Mouse (Mus musculus): ENCODE results near the gene Mpl. TPM values are rescaled to one million over a fixed set of nuclear protein-coding genes. Genes with fewer than 3 reads are reported as not detected.
A peak's percentile ranks its signal among the peaks of the same experiment; 100 is the strongest.

The Mpl gene
- polyA plus RNA-seq, 1 experiment from 2014 or later = 0.64 TPM

DNA sequence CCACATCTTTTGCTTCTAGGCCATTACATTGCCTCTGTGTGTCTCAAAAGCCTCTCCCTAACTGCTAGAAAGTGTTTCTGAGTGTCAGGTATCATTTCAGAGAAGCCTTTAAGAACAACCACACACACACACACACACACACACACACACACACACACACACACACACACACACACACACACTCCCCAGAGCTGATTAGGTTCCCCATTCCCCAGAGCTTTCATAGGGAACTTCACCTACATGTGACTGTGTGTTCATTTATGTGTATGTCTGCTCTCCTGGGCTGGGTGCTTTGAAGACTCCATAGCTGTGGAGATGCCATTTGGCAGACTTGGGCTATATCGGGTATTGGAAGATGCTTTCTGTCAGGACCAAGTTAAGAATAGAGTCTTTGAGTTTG lies 31.9 kb downstream of the Mpl start:
- H3K27me3 ChIP-seq = no peaks in the 10 kb centered on the region
- no peak for ATAC-seq (ENCODE audit: insufficient number of reproducible peaks, insufficient read depth, low FRiP score, low TSS enrichment)
- 93% methylated on average over 1 of the region's 1 CpGs for WGBS
- H3K27ac ChIP-seq = no peak overlapping the region
- H3K4me2 ChIP-seq (replicated peaks) = no peak overlapping the region
- H3K4me3 ChIP-seq = no peak overlapping the region
- H3K9ac ChIP-seq = no peak overlapping the region
- H3K36me3 ChIP-seq = peaks cover 25% of the 10 kb centered on the region
- no peaks in the 10 kb centered on the region for H3K9me3 ChIP-seq
- peaks cover 25% of the 10 kb centered on the region for H3K4me1 ChIP-seq

DNA sequence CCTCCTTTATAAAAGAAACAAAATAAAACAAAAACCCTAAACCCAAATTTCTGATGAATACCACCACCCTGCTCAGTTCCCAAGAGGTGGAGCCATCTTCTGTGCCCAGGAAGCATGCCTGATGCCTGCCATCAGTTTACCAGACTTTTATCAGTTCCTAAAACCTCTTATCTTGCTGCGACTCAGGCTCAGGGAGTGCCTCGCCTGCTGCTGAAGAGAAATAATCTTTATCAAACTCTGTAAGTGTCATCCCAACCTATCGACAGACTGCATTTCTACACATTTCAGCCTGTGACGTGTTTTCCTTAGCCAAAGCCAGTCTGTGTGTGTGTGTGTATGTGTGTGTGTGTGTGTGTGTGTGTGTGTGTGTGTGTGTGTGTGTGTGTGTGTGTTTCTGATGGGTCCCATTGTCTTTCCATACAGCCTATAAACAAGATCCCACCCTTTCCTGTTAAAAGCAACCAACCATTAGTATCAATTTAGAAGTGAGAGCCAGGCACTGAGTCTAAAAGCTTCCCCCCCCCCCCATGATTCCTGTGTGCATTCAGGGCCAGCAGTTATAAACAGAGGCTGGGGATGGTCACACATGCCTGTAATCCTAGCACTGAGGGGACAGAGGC lies 32.7 kb downstream of the Mpl start:
- no peaks in the 10 kb centered on the region for H3K9me3 ChIP-seq
- no peak overlapping the region for H3K4me2 ChIP-seq (replicated peaks)
- H3K36me3 ChIP-seq = peaks cover 32% of the 10 kb centered on the region
- H3K9ac ChIP-seq = no peak overlapping the region
- H3K4me3 ChIP-seq = no peak overlapping the region
- 85% methylated on average over 4 of the region's 4 CpGs for WGBS
- H3K27ac ChIP-seq = no peak overlapping the region
- no peaks in the 10 kb centered on the region for H3K27me3 ChIP-seq
- no peak for ATAC-seq (ENCODE audit: insufficient number of reproducible peaks, insufficient read depth, low FRiP score, low TSS enrichment)
- H3K4me1 ChIP-seq = peaks cover 23% of the 10 kb centered on the region

DNA sequence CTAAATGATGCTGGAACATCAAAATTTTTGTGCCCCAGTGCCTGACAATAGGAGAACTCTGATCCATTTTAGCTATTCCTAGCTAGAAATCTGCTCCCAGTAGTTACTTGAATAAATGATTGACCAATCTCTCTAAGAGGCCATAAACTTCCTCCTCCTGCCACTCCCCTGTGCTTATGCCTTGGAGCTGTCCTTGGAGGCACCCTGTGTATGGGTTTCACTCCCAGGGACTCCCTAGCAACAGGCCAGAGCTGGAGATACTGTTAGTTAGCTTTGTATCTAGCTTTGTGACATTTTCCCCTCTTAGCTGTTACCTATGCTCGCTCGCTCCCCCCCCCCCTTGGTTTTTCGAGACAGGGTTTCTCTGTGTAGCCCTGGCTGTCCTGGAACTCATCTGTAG lies 35.9 kb downstream of the Mpl start:
- H3K27ac ChIP-seq = no peak overlapping the region
- no peak for ATAC-seq (ENCODE audit: insufficient number of reproducible peaks, insufficient read depth, low FRiP score, low TSS enrichment)
- H3K4me3 ChIP-seq = no peak overlapping the region
- no peak overlapping the region for H3K4me2 ChIP-seq (replicated peaks)
- no peaks in the 10 kb centered on the region for H3K27me3 ChIP-seq
- 90% methylated on average over 3 of the region's 3 CpGs for WGBS
- no peaks in the 10 kb centered on the region for H3K9me3 ChIP-seq
- no peaks in the 10 kb centered on the region for H3K4me1 ChIP-seq
- peaks cover 55% of the 10 kb centered on the region for H3K36me3 ChIP-seq
- H3K9ac ChIP-seq = no peak overlapping the region

DNA sequence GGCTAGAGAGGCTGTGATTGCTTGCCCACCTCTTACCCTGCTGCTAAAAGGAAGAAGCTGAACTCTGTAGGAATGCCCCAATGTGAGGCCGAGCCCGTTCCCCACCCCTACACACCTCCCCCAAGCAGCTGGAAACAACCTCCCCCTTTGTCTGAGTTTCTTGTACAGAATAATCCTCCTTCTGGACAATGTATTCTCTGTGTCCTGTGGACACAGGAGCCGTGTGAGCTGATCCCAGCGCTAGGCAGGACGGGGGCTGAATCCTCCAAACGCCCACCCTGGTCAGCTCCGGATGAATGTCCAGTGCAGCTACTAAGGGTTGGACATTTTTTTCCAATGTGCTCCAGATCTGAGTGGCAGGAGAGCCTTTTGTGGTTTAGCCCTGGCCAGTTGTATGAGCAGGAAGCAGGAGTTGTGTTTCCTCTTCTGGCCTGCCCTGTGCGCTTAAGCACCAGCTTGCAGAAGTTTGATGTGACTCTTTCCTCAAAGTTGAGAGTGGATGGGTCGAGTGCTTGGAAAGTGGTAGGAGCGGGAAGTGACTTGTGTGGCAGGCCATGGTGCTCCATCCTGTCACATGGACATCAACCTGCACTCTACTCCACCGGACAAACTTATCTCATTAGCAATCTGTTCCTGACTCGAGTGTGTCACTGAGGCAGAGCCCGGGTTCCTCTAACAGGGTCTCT lies 40.1 kb downstream of the Mpl start:
- 0 out of 2 replicates have a peak, but pooled peaks have one; percentile 61 for ATAC-seq (ENCODE audit: insufficient number of reproducible peaks, insufficient read depth, low FRiP score, low TSS enrichment)
- H3K4me3 ChIP-seq = no peak overlapping the region
- H3K4me2 ChIP-seq (replicated peaks) = no peak overlapping the region
- H3K9me3 ChIP-seq = no peaks in the 10 kb centered on the region
- H3K27me3 ChIP-seq = no peaks in the 10 kb centered on the region
- H3K27ac ChIP-seq = no peak overlapping the region
- 64% methylated on average over 13 of the region's 13 CpGs for WGBS
- peaks cover 85% of the 10 kb centered on the region for H3K36me3 ChIP-seq
- H3K9ac ChIP-seq = no peak overlapping the region
- H3K4me1 ChIP-seq = no peaks in the 10 kb centered on the region

DNA sequence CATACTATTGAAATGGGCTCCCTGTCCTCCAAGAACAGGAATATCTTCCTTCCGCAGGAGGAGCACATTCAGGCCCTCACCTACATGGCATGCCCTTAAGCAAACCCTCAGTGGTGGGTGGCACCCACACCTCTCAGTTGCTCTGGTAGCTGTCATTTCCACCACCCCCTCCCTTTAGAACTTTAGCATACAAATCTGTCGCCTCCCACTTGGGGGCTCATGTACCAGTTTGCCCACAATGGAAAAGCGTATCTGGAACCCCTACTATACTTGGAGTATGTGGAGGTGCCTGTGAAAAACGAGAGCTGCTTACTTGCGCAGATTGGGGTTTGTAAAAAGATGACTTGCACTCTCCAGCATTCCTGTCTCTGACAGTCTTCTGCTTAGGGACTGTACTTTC lies 41.0 kb downstream of the Mpl start:
- Histone ChIP-seq H3K27ac (no peak overlapping the region), H3K27me3 (no peaks in the 10 kb centered on the region), H3K36me3 (peaks cover 87% of the 10 kb centered on the region), H3K4me3 (no peak overlapping the region), H3K9me3 (no peaks in the 10 kb centered on the region), H3K9ac (no peak overlapping the region), H3K4me1 (no peaks in the 10 kb centered on the region), H3K4me2 (replicated peaks) (no peak overlapping the region)
- WGBS = 92% methylated on average over 5 of the region's 5 CpGs
- ATAC-seq (ENCODE audit: insufficient number of reproducible peaks, insufficient read depth, low FRiP score, low TSS enrichment) = no peak

DNA sequence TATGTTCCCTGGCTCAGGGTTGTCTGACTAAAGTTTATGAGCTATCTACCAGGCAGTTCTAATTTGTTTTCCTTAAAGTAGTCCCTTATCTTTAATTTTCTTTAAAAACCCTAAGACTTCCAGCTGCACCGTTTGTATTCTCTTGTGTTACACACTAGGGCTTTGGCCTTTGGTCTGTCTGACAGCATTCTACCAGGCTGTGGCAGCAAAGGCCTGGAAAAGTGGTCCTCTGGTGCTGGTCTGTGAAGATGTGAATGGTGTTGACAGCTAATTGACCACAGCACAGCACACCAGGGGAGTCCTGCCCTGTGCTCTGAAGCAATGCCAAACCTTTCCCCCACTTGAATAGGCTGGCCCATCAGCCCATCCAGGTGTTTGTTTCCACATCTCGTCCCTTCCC lies 41.5 kb downstream of the Mpl start:
- H3K9ac ChIP-seq = no peak overlapping the region
- no peaks in the 10 kb centered on the region for H3K9me3 ChIP-seq
- no peak for ATAC-seq (ENCODE audit: insufficient number of reproducible peaks, insufficient read depth, low FRiP score, low TSS enrichment)
- H3K4me1 ChIP-seq = no peaks in the 10 kb centered on the region
- no peak overlapping the region for H3K4me2 ChIP-seq (replicated peaks)
- H3K27ac ChIP-seq = no peak overlapping the region
- H3K36me3 ChIP-seq = peaks cover 87% of the 10 kb centered on the region
- H3K27me3 ChIP-seq = no peaks in the 10 kb centered on the region
- no peak overlapping the region for H3K4me3 ChIP-seq
- 83% methylated on average over 2 of the region's 2 CpGs for WGBS

DNA sequence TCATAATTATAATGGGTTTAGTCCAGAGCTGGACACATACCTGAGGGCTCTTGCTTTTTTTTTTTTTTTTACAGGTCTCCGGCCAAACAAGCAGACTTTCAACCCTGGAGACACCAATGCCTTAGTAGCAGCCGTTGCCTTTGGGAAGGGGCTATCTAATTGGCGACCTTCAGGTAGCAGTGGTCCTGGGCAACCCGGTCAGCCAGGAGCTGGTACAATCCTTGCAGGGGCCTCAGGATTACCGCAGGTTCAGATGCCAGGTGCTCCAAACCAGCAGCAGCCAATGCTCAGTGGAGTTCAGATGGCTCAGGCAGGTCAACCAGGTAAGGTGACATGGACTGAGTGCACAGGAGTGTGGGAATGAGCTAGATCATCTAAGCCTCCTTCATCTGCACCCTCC lies 43.8 kb downstream of the Mpl start:
- Histone ChIP-seq H3K4me2 (replicated peaks) (no peak overlapping the region), H3K27me3 (no peaks in the 10 kb centered on the region), H3K36me3 (peaks cover 71% of the 10 kb centered on the region), H3K27ac (no peak overlapping the region), H3K4me3 (no peak overlapping the region), H3K9ac (no peak overlapping the region), H3K4me1 (peaks cover 9% of the 10 kb centered on the region), H3K9me3 (no peaks in the 10 kb centered on the region)
- WGBS = 90% methylated on average over 5 of the region's 5 CpGs
- no peak for ATAC-seq (ENCODE audit: insufficient number of reproducible peaks, insufficient read depth, low FRiP score, low TSS enrichment)

DNA sequence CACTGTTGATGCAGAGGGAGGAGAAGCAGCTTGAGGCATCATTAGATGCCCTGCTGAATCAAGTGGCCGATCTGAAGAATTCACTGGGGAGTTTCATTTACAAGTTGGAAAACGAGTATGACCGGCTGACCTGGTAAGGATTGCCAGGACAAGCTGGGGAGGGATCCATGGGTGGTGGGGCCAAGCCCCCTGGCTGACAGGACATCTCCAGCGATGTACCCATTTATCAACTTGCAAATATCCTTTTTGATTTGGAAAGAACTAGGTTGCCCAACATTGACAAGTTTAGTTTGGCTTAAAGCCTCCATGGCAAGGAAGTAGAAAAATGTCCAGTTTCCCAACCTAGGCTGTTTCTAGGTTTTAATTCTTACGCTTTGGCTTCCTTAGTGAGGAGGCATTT lies 46.4 kb downstream of the Mpl start:
- no peaks in the 10 kb centered on the region for H3K9me3 ChIP-seq
- WGBS = 81% methylated on average over 5 of the region's 5 CpGs
- no peak overlapping the region for H3K4me3 ChIP-seq
- H3K27me3 ChIP-seq = no peaks in the 10 kb centered on the region
- no peak overlapping the region for H3K9ac ChIP-seq
- peaks cover 16% of the 10 kb centered on the region for H3K4me1 ChIP-seq
- no peak overlapping the region for H3K27ac ChIP-seq
- ATAC-seq (ENCODE audit: insufficient number of reproducible peaks, insufficient read depth, low FRiP score, low TSS enrichment) = no peak
- peaks cover 48% of the 10 kb centered on the region for H3K36me3 ChIP-seq
- no peak overlapping the region for H3K4me2 ChIP-seq (replicated peaks)

DNA sequence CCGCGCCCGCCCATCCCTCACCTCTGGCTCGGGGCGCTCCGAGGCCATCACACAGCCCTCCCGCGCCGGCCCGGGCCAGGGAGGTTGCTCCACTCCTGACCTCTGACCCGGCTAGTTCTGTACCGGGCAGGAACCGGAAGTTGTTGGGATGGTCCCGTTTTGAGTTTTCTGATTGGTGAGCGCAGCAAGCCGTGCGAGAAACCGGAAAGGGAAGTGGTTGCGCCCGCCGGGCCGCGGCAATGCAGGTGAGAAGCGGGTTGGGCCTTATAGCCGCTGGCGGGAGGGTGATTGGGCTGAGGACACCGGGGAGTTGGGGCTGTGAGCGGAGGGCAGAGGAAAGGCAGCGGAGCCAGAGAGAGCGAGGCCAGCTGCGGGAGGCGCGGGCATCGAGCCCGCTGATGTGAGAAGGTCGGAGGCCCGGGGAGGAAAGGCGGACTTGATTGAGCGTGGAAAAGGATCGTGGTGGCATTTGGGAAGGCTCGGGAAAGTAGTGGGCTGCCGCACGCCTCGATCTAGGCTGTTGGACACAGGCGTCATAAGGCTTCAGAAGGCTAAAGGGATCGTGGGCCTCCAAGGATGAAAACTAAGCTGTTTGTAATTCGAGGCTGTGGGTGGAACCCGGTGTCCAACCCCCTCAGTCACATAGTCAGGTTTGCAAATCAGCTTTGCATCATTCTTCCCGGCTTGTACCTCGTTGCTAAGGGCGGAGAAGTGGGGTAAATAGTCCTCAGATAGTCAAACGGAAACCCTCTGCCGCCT lies 48.0 kb downstream of the Mpl start, which contains the start of the genes Szt2 and Med8:
Gene Szt2, minus strand, starts transcription at position 132 of the 759 bp plus-strand sequence.
Gene Med8, plus strand, starts transcription at position 196 of the 759 bp plus-strand sequence.
- H3K4me1 ChIP-seq = peaks cover 16% of the 10 kb centered on the region
- peak within 1 kb of the TSS; percentile 78 for H3K9ac ChIP-seq
- H3K9me3 ChIP-seq = no peaks in the 10 kb centered on the region
- peak within 1 kb of the TSS; percentile 37 for H3K27ac ChIP-seq
- H3K4me2 ChIP-seq (replicated peaks) = peak within 1 kb of the TSS; percentile 91
- H3K36me3 ChIP-seq = peaks cover 40% of the 10 kb centered on the region
- peak; percentile 86 for ATAC-seq (ENCODE audit: insufficient number of reproducible peaks, insufficient read depth, low FRiP score, low TSS enrichment)
- no peaks in the 10 kb centered on the region for H3K27me3 ChIP-seq
- WGBS = under 1% methylated on average over 53 of the region's 53 CpGs
- peak within 1 kb of the TSS; percentile 97 for H3K4me3 ChIP-seq

DNA sequence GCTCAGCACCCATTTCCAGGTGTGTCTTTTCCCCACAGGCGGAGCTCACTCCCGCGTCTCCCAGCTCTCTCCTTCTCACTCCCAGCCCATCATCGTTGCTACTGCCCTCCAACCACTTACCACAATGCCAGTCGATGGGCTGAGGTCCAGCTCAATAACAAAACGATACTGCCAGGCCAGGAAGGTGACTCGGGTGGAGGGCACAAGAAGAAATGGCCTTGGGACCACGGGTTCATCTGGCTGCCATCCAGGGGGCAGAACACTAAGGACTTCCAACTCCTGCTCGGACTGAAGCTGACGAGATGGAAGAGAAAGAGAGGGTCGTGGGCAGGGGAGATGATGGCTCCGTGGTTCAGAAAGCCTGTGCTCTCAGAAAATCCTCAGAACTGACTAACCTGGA lies 54.6 kb downstream of the Mpl start:
- WGBS = 95% methylated on average over 12 of the region's 12 CpGs
- Histone ChIP-seq H3K27ac (no peak overlapping the region), H3K4me1 (no peaks in the 10 kb centered on the region), H3K4me3 (no peak overlapping the region), H3K9ac (no peak overlapping the region), H3K4me2 (replicated peaks) (no peak overlapping the region), H3K27me3 (no peaks in the 10 kb centered on the region), H3K9me3 (no peaks in the 10 kb centered on the region), H3K36me3 (peaks cover 65% of the 10 kb centered on the region)
- no peak for ATAC-seq (ENCODE audit: insufficient number of reproducible peaks, insufficient read depth, low FRiP score, low TSS enrichment)

DNA sequence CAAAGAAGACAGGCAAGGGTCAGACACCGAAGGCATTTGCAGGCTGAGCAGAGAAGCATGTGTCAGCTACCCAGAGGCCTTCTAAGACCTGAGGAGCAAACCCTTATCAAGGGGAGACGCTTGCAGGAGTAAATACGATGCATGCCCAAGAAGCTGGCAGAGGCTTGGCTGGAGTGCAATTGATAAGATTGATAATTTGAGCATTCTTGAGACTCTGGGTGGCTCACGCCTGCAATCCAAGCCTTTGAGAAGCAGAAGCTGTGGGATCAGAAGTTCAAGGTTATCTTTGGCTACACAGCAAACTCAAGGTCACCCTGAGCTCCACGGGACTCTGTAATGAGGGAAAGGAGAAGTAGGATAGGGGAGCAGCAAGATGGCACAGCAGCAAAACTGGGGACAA lies 55.4 kb downstream of the Mpl start:
- H3K4me3 ChIP-seq = no peak overlapping the region
- peaks cover 72% of the 10 kb centered on the region for H3K36me3 ChIP-seq
- no peak for ATAC-seq (ENCODE audit: insufficient number of reproducible peaks, insufficient read depth, low FRiP score, low TSS enrichment)
- 91% methylated on average over 5 of the region's 5 CpGs for WGBS
- H3K9me3 ChIP-seq = no peaks in the 10 kb centered on the region
- H3K9ac ChIP-seq = no peak overlapping the region
- no peak overlapping the region for H3K4me2 ChIP-seq (replicated peaks)
- no peak overlapping the region for H3K27ac ChIP-seq
- no peaks in the 10 kb centered on the region for H3K27me3 ChIP-seq
- no peaks in the 10 kb centered on the region for H3K4me1 ChIP-seq

DNA sequence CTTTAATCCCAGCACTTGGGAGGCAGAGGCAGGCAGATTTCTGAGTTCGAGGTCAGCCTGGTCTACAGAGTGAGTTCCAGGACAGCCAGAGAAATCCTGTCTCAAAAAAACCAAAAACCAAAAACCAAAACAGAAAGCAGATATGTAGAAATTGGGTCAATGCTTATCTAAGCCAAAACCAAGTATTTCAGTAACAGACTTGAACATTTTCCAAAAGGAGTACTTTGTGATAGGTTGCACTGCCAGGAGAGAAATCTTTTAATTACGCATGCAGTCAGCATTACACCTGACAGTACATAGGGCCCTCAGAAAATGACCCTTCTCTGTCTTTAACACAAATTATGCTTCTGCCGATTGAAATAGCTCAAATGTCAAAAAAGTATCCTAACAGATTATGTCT lies 55.9 kb downstream of the Mpl start:
- no peak for ATAC-seq (ENCODE audit: insufficient number of reproducible peaks, insufficient read depth, low FRiP score, low TSS enrichment)
- Histone ChIP-seq H3K4me3 (no peak overlapping the region), H3K4me1 (no peaks in the 10 kb centered on the region), H3K4me2 (replicated peaks) (no peak overlapping the region), H3K27me3 (no peaks in the 10 kb centered on the region), H3K9me3 (no peaks in the 10 kb centered on the region), H3K27ac (no peak overlapping the region), H3K9ac (no peak overlapping the region), H3K36me3 (peaks cover 77% of the 10 kb centered on the region)
- WGBS = 87% methylated on average over 3 of the region's 3 CpGs

All from embryonic facial prominence, embryonic 12.5 days (tissue).